Mouse (Mus musculus) brain, embryonic 14.5 days (tissue): ENCODE data around the gene Arhgdia. TPM values are rescaled to one million over a fixed set of nuclear protein-coding genes. Genes with fewer than 3 reads are reported as not detected.

Experiments used
- DNase-seq: peaks from one replicate; pipeline ENCODE4 v3.0.0-alpha.2; 2011; ENCODE audit warnings: low read depth
- CTCF ChIP-seq: fragments of 200-500 bp; IDR thresholded peaks from 2 replicates; pipeline ENCODE4 v1.5.1; 2012; ENCODE audit warnings: inconsistent platforms, mild to moderate bottlenecking, moderate library complexity, borderline replicate concordance; ENCODE audit not compliant: insufficient read depth, insufficient read length; ENCODE audit errors: extremely low read depth
- POLR2A ChIP-seq: fragments of 200-500 bp; IDR thresholded peaks from 2 replicates; pipeline ENCODE4 v1.6.1; 2012; ENCODE audit warnings: mild to moderate bottlenecking, inconsistent platforms, borderline replicate concordance; ENCODE audit not compliant: poor library complexity, insufficient read depth, insufficient read length, severe bottlenecking; ENCODE audit errors: extremely low read depth
- polyA plus RNA-seq: library from polyadenylated mRNA; depleted of rRNA; stranded (reverse); fragments of >200 nt; gene quantifications from 2 replicates; pipeline ENCODE4 v1.2.3, GENCODE M21; 2012

Arhgdia gene
- polyA plus RNA-seq, 1 experiment: 540 TPM

DNA sequence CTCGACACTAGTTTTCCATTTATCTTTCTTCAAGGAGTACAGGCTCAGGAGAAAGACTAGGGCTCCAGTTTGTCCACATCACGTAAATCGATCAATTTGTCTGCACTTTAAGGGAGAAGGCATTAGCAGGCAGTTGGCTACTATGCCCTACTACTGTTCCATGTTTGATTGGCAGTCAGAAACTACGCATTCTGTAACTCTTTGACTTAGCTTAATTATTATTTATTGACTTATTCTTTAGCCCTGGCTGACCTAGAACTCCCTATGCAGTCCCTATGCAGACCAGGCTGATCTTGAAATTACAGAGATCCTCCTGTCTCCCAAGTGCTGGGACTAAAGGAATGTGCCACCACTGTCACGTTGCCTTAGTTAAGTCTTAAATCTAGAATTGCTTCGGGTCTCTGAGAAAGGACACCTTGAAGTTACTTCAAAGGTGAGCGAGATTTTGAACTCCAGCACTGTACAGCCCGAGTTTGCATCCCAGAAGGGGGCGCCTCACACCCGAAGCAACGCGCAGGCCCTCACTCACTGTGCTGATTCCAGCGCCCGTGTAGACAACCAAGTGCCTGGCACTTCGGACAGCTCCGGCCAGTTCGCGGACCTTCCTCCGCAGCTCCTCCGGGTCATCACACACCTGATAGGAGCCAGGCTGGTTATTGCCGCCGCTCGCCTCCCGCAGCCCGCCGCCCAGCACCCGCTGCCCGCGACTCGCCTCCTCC is 42.7 kb upstream of the Arhgdia start:
- DNase-seq: peak; percentile 65
- TF ChIP-seq POLR2A (no peak), CTCF (peak; percentile 61)

GRCm38 (mm10) chr11:120622805-120623204 is 41.4 kb upstream of the Arhgdia start:
- no peak for TF ChIP-seq CTCF
- no peak for TF ChIP-seq POLR2A
- DNase-seq: no peak

GRCm38 (mm10) chr11:120620195-120620594 is 38.8 kb upstream of the Arhgdia start:
- TF ChIP-seq POLR2A: no peak
- TF ChIP-seq CTCF: no peak
- DNase-seq: no peak

- TF ChIP-seq CTCF: no peak
- TF ChIP-seq POLR2A: no peak
- DNase-seq: no peak
These were observed 37.5 kb upstream of the Arhgdia start for GRCm38 (mm10) chr11:120618619-120619535.

GRCm38 (mm10) chr11:120617519-120618112 is 36.2 kb upstream of the Arhgdia start, which contains the start of gene Pcyt2:
Pcyt2 (minus strand) TSS chr11:120617936.
- TF ChIP-seq POLR2A (peak; percentile 64; the same call in 1 of the 2 replicates), CTCF (no peak)
- peak; percentile 95 for DNase-seq

DNA sequence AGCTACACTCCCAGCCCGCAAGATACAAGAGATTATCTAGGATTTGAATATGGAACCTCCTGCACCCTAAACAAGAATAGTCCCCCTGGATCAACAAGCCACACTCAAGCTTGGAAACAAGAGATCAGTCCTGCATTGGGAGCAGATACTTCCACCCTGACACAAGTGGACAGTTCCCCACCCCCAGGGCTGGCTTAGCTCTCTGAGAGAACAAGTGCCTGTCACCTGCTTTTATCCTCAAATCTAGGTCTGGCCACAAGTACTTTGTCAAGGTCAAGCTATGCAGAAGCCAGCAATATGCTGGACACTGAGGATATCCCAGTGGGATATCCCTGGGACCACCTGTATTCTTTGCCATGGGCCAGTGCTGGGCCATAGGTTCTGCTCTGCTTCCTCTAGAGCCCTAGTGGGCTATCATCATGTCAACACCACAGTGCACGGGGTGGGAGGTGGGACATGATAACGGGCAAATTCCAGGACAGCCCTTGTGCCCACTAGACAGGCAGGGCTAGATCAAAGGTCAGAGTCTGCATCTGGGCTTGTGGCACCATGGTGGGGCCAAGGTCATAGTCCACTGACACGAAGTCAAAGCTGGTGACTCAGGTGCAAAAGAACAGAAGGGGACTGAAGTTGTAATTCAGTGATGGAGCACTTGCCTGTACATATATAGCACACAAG is 35.3 kb upstream of the Arhgdia start:
- DNase-seq: no peak
- no peak for TF ChIP-seq CTCF
- no peak for TF ChIP-seq POLR2A

GRCm38 (mm10) chr11:120615606-120616203 is 34.3 kb upstream of the Arhgdia start:
- TF ChIP-seq CTCF (no peak), POLR2A (no peak)
- DNase-seq: no peak

GRCm38 (mm10) chr11:120615167-120615566 is 33.7 kb upstream of the Arhgdia start:
- DNase-seq: no peak
- TF ChIP-seq POLR2A (no peak), CTCF (no peak)

- TF ChIP-seq POLR2A: no peak
- no peak for TF ChIP-seq CTCF
These were observed 32.6 kb upstream of the Arhgdia start for GRCm38 (mm10) chr11:120613976-120614375.

DNA sequence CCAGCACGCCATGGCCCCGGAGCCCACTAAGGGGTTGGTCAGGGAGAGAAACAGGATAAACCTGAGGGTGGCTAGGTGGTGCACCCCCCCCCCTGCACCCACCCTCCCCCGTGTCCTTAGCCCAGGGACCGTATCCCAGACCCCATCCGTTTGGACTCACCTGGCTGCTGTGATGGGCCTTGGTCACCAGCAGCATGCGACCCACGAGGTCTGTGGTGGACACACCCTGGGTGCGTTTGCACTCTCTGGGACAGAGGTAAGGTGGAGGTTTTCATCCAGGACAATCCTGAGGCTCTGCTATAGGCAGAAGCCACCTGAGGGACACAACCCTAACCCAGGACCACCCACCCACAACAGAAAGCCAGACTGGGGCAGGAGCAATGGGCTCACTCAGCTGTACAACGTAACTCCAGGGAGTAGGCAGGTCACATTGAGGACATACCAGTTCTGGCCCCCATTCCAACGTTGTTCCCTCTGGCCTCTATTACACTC is 32.1 kb upstream of the Arhgdia start:
- DNase-seq: no peak
- no peak for TF ChIP-seq POLR2A
- TF ChIP-seq CTCF: no peak

More at GRCm38 (mm10) chr11:120613976-120614375, 32.6 kb upstream of the Arhgdia start:
- no peak for DNase-seq

GRCm38 (mm10) chr11:120612763-120613162 is 31.3 kb upstream of the Arhgdia start:
- peak; percentile 76 for TF ChIP-seq CTCF
- no peak for TF ChIP-seq POLR2A
- peak; percentile 55 for DNase-seq
